Mouse (Mus musculus) spleen, postnatal 14 days (tissue): ENCODE data around the gene Olfr65.

Experiments
- DNase-seq, 2 experiments: peaks; one replicate each; pipeline ENCODE4 v3.0.0; 2021 to 2022; ENCODE audit warnings: low spot score in 2 of 2

The Olfr65 gene

DNA sequence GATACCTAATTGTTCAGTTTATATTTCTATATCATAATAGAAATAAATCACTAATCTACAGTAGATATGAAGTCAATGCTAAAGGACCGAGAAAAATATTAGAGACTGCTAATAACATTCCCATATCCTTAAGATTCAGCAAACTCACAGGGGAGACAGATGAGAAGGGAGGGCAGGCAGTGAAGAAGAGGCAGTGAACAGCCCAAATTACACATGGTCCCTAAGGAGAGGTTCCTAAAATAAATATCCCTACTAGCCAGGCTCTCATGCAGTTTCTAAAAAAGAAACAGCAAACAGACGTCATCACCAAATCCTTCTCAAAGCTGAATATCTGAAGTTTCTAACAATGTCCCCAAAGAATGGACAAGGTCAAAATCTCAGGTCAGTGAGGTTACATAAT is at the start of gene Olfr65:
Gene Olfr65 (plus strand): TSS at position 301 of the 400 bp plus-strand sequence.
- DNase-seq = no peak

DNA sequence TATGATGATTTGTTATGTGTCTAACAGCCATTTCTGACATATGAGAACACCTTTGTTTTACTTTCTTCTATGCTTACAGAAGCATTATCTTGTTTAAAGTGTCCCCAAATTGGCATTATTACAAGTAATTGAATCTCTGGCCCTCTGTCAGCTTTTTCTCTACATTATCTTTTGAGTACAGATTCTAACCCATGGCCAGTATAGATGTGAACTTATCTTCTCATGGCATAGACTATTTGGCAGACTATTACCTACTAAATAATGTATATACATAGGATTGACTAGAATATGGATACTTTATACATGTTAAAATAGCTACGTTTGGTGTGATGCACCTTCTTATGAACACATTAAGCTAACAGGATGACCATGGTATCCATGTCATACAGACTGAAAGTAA is 48.6 kb upstream of the Olfr65 start:
- DNase-seq = no peak

DNA sequence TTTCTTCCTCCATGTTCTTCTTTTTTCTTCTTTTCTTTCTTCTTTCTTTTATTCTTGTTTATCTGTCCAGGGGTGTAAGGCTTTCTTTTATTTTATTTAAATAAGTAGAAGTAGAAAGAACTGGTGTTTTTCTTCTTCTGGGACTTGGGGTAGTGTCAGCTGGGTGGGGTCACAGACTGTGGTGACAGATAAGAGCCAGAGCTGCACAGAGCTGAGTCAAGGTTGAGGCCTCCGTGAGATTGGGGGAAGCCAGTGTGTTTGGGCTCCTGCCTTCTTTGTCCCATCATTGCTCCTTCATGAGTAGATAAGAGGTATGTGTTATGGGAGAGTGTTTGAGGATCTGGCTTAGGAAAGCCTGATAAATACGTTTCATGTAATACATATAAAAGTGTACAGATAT is 44.2 kb upstream of the Olfr65 start:
- DNase-seq = peak; percentile 42 to 58

DNA sequence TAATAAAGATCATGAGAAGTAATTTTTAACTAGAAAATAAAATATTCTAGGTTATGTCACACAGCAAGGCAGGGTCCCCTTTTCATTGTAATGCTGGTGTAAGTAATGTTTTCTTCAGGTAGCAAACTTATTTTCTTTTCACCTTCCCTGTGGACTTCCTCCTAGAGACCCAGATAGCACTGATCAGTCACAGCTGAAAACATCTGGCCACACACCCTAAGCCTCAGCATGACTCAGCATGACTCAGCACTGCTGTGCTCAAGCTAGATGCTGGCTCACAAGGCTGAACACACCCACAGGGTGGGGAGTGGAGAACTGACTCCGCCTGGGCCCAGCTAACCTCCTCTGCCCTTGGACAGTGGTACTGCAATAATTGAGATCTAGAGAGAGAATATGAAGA is 42.4 kb upstream of the Olfr65 start:
- DNase-seq = peak; percentile 70 to 78

DNA sequence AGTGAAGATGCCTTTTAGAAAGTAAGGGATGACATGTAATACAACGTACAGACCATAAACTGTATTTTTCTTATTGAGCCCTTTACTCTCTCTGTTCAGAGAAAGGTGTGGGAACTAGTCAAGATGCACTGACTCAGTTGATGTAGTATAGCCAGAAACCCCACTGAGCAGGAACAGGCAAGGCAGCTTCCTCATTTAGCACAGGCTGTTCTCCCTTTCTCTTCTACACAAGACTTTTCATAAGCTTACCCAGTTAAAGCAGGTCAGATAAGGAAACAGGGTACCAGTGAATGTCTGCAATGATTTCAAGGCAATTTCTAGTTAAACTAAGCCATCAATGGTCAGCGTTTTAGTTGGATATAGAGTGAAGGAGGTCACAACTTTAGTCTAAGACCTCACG is 41.8 kb upstream of the Olfr65 start:
- no peak for DNase-seq

DNA sequence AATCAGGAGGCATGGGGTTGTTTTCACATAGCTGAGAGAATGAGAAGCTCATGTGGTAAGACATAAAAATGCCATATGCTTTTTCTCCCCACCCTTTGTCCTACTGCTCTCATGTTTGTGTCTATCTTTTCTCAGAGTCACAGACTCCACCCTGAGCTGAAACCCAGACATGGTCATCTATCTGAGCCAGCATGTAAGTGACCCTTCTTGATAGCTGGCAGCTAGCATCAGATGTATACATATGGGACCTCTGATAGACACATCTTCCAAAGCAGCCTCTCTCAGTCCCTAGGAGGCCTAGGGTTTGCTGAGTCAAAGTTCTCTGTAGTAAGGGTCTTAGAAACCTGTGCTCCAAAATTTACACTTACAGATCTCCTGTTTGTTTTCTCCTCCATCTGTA is 37.6 kb upstream of the Olfr65 start:
- no peak for DNase-seq

DNA sequence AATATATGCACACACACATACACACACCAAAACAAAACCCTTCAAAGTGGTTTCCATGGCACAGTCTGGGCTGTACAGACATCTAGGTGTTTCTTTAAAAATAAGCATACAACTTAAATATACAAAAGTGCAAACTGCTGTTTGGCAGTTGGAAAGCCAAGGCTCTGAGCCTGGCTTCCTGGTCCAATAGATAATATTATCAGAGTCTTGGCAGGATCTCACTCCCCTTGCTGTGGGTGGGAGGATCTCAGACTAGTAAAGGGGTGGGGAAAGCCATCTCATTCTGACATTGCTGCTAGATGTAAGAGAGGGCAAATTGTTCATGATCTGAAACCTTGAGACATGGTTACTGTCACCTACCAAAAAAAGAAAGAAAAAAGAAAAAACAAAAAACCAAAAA is 32.6 kb upstream of the Olfr65 start:
- DNase-seq = no peak

DNA sequence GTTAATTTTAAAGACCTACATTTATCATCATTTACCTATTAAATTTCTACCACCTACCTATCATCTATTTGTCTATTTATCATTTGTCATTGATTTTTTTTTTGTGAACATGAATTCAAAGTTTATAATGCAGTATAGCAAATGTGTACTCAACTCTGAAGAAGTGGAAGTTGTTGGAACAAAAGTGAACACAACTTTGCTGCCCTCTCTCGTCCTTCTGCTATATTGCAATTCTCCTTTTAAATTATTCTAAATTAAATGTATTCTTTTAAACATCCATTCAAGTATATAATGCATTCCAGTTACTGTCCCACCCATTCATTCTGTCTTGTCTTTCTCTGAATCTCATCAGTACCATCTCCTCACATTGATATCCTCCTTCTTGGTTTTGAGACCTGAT is 30.2 kb upstream of the Olfr65 start:
- no peak for DNase-seq

DNA sequence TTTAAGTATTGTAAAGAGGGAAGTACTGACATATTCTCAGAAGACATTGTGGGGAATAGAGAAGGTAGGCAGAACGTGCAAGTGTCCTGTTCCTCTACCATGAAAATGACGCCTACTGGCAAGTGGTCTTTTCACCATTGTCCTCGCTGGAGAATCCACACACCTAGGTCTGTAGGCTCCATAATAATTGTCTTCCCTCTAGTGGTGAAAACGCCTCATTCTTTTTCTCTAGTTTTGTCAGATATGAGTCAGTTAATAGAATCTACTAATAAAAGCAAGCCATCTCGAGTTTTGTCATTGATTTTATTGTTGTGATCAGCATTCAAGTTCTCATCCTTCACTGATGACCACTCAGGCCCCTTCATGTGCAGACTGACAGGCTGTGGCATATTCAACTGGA is 28.8 kb upstream of the Olfr65 start:
- no peak for DNase-seq

DNA sequence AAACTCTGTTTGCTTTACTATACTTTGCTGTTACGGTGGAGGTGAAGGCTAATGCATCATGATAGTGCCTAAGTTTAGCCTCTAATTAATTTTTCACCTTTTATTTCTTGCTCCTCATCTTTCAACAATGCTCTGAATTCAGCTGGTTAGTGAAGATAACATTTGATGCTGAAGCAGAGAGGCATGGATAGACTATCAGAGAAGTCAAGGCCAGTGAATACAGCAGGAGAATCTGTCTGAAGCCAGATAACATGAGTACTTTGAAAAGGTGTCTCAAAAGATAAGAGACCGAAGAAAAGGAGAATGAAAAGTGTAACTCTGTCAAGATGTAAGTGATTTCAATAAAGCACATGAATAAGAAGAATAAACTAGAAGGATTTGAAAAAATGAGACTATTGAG is 26.2 kb upstream of the Olfr65 start:
- DNase-seq = no peak

DNA sequence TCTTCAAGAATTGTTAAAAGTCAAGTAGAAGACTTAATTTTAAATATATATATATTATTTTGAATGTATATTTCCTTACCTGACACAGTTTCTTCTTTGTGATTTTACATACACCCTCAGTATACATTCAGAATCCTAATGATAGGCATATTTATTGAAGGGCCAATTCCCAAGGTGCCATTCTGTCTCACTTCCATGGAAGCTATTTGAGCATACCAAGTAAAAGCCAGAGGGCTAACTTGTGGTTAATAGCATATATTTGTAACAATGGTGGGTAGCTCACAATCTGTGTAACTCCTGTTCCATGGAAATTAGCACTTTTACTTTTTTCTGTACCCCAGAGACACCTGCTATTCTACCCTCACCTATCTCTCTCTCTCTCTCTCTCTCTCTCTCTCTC is 17.1 kb upstream of the Olfr65 start, which contains the start of gene Olfr66:
Gene Olfr66 (minus strand): TSS at position 101 of the 400 bp plus-strand sequence.
- no peak for DNase-seq

DNA sequence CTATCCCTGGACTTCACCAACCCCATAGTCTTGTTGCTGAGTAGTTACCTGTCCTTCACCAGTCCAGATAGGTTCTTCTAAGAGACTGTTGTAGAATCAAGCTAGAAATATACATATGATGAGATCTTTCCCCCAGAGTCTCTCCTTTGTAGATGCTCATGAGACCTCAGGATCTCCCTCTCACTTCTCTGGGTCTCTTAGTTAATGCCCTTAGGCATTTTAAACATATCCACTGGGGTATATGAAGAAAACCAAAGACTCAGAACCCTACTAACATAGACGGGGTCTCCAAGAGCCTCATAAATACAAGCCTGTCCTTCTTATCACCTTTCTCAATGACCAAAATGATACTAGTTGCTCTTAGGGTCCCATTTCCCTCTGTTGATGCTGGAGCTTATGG is 8.9 kb upstream of the Olfr65 start, which contains the start of gene Olfr64:
Gene Olfr64 (minus strand): TSS at position 101 of the 400 bp plus-strand sequence.
- no peak for DNase-seq

DNA sequence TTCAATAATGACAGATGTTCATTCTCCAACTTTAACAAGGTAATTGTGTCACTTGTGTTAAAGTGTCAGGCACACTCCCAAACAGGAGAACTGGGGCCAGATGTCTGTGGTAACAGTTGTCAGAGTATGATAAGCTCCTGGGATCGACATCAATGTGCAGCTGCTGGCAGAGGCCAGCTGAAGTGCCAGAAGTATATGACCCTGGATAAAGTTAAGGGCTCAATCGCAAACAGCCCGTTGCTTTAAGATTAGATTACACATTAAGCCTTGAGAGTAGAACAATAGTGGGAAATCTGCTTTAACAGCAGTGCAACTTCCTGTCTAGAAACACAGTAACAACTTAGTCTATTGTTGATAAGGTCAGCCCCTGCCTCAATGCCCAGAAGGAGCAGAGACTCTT is 6.8 kb downstream of the Olfr65 start:
- DNase-seq = peak in 1 of 2 experiments; percentile 12

DNA sequence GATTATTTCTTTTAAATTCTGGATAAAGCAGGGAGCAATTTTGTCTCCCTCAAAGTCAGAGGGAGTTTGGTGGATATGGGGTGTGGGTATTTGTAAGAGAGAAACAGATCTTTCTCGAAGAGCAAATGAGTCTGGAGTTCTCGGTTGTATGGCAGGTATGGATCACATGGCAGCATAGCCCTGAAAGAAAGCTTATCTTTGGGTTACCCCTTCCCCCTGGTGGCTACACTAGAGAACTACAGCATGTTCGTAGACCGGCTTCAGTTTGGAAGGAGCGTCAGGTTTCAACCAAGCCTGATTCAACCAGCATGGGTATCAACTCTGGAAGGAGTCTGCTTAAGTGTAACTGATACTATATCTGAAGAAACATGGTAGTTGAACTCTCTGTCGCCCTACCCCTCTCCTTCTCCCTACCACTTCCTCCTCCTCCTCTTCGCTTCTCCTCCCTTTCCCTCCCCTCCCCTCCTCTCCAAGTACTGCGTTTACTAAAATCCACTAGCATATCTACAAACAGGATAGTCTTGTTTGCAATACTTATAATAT is 9.8 kb downstream of the Olfr65 start:
- DNase-seq = peak in 1 of 2 experiments; percentile 17

DNA sequence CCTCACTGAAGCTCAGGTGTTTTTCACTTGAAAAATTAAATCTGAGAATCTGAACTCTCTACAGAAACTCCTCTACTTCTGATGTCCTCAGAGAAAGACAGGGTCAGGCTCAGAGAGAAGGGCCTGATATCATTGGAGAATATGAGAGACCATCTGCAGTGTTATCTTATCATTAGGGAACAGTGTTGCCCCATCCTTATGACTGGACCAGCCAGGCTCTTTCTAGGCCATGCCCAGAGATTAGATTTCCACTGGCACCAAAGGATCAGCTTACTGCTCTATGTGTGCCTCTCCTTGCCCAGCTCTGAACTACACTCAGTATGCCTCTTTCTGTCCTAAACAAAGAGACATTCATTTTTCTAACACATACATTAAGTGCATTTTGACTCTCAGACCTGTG is 12.1 kb downstream of the Olfr65 start:
- no peak for DNase-seq

DNA sequence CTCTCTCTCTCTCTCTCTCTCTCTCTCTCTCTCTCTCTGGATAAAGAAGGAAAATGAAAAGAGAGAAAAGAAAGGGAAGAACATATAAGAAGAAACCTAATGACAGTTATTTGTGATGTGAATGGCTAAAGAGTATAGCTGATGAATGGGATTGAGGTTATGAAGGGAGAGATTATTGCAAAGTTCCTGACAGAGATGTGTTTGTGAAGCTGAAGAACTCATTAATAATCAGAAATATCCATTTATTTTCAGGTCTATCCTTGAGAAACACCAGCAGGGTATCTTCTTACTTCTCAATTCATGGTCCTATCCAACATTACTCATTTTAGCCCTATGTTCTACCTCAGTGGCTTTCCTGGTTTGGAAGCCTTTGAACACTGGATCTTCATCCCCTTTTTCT is 25.2 kb downstream of the Olfr65 start, which contains the start of gene Olfr631:
Gene Olfr631 (plus strand): TSS at position 301 of the 400 bp plus-strand sequence.
- no peak for DNase-seq

DNA sequence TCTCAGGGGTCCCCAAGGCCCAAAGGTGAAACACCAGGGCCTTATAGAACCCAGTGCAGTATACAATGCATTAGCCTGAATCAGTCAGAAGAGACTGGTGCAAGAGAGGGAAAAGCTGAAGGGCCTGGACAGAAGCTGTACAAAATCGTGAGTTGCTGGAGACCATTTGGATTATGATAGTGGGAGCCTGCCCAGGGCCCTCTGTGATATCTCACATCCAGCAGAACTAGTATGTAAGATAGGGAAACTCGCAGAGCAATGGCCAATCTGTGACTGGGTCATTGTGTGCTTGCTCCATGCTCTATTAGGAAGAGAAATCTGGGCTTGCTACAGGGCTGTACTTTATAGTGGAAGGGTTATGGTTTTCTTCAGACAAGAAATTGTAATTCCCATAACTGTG is 31.0 kb downstream of the Olfr65 start, which contains the start of gene Olfr632:
Gene Olfr632 (plus strand): TSS at position 84 of the 400 bp plus-strand sequence.
- no peak for DNase-seq

DNA sequence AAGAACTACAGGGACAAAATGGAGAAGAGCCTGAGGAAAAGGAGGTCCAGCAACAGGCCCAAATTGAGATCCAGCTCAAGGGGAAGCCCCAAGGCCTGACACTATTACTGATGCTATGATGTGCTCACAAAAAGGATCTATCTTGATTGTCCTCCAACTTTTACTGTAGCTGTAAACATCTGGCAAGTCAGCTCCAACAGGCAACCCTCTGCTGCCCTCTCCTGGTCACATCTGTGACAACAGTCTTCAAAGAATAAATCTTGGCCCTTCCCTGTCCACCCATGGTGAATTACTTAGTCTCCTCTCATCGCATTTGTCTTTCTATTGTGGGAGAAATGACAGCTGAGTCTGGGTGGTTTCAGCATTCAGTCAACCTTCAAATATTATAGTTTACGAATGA is 39.4 kb downstream of the Olfr65 start:
- peak in 1 of 2 experiments; percentile 31 for DNase-seq

DNA sequence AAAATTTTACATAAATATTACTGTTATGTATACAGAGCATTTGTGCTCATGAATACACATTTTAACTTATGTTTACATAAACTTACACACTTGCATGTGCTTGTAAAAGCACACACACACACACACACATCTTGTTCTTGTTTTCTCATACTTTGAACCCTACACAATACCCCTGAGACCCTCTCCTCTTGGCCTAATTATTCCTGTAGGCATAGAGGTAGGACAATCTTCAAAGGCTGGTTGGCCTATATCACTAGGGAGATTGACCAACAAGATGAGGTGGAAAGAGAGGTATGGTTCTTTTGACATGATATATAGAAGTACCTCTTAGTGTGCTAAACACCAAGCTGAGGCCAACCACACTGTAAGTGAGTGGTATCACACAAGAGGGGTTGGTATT is 40.9 kb downstream of the Olfr65 start, which contains the start of gene Olfr633:
Gene Olfr633 (plus strand): TSS at position 301 of the 400 bp plus-strand sequence.
- no peak for DNase-seq
